Mouse (Mus musculus): ENCODE data around the gene Ptprg.
A peak's percentile ranks its signal among the peaks of the same experiment; 100 is the strongest.
"Not testable (repeated sequence)": the region's sequence is repeated elsewhere in the genome, so short reads cannot be mapped to it uniquely, and the experiment has no call there.

Gene Ptprg

DNA sequence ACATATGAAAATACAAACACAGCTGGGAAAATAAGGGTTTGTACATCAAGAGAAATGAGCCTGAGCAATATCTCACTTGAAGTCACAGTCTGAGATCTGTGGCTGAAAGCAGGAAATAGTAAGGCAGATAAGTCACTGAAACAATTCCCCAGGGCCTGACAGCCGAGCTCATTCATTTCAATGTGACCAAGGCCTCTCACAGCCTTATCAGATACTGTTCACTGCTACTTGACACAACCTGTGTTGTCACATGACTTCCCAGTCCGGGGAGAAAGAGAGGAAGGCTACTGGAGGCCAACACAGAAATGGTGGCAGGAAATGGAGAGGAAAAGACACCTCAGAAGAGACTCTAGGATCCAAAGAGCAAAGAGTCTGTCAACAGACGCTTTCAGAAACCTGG lies 430.8 kb downstream of the Ptprg start:
- no peak for DNase-seq

- no peak for DNase-seq
Observed at GRCm38 (mm10) chr14:11988975-11989374, 435.6 kb downstream of the Ptprg start.

DNA sequence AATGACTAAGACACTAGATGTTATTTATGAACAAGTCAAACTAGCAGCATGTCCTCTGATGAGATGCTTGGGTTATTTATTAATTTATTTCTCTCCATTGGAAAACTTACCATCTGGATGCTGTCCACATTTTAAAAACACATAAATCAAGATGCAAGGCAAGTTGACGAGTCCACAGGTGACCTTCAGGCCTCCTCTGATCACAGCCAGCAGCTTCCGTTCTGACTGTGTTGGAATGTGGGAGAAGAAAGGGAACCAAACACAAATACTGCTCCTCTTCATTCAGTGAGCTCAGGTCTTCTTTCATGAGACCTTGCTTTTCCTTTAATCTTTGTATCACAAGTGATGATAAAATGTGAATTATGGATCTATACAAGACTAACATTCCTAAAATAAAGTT lies 437.8 kb downstream of the Ptprg start:
- DNase-seq: no peak

GRCm38 (mm10) chr14:11992111-11992510 lies 438.8 kb downstream of the Ptprg start:
- no peak for DNase-seq

GRCm38 (mm10) chr14:11992534-11992933 lies 439.2 kb downstream of the Ptprg start:
- DNase-seq: no peak

- DNase-seq: no peak
Observed at GRCm38 (mm10) chr14:11997555-11997954, 444.2 kb downstream of the Ptprg start.

DNA sequence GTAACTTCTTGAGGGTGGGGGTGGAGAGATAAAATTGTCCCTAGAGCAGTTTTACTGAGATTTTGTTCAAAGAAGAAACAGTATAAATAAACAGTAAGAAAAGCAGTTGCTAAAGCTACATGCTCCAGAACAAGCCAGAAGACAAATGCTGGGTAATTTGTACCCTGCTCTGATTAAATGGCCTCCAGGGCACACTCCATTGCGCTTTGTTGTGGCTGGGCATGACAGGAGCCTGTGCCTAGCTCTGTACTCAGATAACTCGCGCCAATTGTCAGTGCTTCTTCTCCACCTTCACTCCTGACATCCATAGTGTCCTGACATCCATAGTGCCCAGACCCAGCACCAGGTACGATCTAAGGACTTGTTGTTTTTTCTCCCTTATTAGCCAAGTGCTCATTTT lies 445.1 kb downstream of the Ptprg start:
- DNase-seq: no peak

DNA sequence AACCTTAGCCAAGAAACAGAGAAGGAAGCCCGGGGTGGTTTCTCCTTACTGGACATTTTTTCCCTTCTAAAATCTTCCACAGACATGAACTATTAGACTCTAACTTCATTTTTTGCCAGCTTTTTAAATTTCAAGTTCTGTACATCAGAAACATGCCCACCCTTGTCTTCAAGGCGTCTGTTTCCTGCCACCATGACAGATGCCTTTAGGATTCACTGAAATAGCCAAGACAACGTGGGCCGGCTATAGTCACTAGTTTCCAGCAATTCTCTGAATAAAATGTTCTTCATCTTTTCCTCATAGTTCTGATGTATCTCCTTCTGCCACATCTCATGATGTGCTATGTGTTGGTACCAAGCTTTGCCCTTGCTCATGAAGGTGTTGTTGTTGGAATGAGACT lies 450.7 kb downstream of the Ptprg start:
- no peak for DNase-seq

- DNase-seq: no peak
Observed at GRCm38 (mm10) chr14:12011766-12012165, 458.4 kb downstream of the Ptprg start.

DNA sequence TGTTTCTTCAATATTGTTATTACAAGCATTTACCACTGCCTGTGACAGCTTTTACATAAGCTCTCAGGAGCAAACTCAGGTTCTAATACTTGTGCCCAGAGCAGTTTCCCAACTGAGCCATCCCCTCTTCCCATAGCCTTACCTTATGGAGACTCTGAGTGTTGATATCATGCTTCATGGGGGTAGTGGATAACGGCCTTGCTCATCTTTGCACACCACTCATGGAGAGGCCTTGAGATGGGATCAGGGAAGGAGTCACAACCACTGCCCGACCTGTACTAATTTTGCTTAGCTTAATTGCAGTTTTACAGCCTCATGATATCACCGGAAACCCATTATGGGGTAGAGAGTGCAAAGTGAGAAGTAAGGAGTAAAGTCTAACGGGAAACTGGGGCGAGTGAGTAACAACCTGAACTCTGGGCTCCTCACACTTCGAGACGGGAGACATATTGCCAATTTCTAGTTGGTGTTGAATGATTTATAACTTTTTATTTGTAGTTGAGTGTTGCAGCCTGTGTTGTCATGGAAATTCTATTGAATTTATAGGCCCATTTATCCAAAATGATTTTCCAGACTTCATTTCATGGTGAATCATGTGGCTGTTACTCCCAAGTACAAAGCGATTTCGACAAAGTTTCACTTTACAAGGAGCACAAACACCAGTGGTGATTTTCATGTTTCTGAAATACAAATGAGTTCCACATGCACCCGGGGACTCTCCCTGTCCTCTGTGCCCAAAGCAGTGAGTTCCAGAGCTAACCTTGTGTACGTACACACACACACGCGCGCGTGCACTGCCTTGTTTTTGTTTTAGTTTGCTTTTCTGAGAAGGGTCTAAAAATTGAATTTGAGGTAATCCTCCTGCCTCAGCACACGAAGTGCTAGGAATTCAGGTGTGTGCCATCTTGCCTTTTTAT lies 472.7 kb downstream of the Ptprg start:
- peak; percentile 14 for DNase-seq

GRCm38 (mm10) chr14:12027247-12027646 lies 473.9 kb downstream of the Ptprg start:
- no peak for DNase-seq

DNA sequence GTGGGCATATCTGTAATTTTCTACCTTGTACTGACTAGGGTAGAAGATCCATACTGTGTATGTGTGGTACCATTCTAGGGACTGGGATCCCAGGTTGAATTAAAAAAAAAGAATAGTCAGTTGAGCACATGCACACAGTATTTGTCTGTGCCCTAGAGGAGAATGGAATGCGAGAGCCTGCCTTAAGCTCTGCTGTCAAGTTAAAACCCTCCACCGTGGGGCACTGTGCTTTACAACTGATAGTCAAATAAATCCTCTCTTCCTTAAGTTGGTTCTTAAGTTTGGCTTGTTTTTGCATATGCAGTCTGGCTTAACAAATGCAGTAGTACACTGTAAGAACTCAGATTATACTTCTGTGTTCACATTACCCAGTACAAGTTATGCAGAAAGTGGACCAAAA lies 476.6 kb downstream of the Ptprg start:
- DNase-seq: peak; percentile 19

DNA sequence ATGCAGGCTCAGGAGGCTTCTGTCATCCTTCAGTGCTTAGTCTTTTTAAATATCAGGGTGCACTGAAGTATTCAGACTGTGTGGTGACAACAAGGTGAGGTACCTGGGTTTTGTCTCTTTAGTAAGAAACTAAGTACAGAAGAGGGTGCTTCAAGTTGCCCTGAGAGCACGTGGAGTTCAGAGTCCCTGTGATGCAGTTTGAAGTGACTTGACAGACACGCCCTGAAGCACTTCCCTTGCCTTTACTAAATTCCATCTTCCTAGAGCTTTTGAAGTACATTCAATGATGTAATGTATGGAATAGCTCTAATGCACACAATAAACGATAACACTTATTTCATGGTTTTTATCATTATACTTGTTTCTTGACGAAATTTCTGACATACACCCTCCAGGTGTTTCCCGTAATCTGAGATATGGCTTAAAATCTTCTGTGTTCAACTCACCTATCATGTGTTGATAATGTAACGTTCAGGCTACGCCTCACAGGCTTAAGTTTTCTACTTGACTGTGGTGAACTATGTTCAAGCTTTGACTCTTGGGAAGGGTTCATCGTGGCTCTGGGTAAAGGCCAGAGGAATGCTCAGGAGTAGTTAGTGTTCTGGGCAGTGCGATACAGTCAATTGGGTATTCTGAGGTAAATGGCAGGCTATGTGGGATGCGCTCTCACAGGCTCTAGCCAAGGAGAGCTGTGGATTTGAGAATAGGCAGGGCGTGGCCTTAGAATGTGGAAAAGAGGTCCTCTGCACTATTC lies 483.4 kb downstream of the Ptprg start:
- DNase-seq: no peak

GRCm38 (mm10) chr14:12039743-12040142 lies 486.4 kb downstream of the Ptprg start:
- no peak for DNase-seq

GRCm38 (mm10) chr14:12041566-12041965 lies 488.2 kb downstream of the Ptprg start:
- no peak for DNase-seq

- DNase-seq: no peak
Observed at GRCm38 (mm10) chr14:12046226-12046882, 493.0 kb downstream of the Ptprg start.

DNA sequence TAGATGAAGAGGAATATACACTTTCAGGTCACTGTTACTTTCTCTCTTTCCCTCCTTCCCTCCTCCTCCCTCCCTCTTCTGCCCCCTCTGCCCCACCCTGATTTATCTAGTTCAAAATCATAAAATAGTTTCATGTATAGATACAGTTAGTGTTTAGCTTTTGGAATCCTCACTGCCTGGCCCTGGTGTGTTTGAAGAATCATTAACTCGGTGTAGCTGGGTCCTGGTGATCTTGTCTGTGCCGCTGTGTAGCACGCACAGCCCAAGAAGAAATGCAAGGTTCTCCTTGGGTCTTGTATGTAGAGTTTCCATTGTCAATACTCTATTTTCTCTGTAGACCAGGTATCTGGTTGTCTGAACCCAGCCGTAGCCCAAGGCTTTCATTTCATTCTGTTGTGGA lies 494.3 kb downstream of the Ptprg start:
- DNase-seq: no peak

GRCm38 (mm10) chr14:12056912-12057524 lies 503.7 kb downstream of the Ptprg start:
- peak; percentile 23 for DNase-seq

- DNase-seq: no peak
Observed at GRCm38 (mm10) chr14:12057856-12058255, 504.5 kb downstream of the Ptprg start.

- DNase-seq: no peak
Observed at GRCm38 (mm10) chr14:12059149-12059548, 505.8 kb downstream of the Ptprg start.

DNA sequence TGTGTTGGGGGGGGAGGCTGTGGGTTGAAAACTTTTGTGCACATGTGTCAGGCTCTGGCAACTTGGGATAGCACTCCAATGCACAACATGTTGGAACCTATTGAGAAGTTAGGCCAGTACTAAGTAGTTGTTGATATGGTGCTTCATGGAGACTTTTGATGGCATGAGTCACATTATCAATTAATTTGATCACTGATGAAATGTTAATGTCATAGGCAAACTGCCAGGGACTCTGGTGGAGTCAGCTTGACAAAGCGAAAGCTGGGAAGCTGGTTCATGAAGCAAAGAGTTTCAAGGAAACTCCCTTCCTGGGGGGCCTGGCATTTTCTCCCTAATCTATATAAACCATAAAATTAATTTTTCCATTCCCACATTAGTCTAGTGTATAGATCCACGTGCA lies 508.0 kb downstream of the Ptprg start:
- DNase-seq: not testable (repeated sequence)

- no peak for DNase-seq
Observed at GRCm38 (mm10) chr14:12062628-12063360, 509.5 kb downstream of the Ptprg start.

Measured in embryo, embryonic 11 days (tissue).